Mouse (Mus musculus) urinary bladder, postnatal 36 days (tissue): ENCODE measurements around the gene Mapk1ip1l.

Experiments
- DNase-seq, 2 experiments: peaks; one replicate each; pipeline ENCODE4 v3.0.0; 2022; ENCODE audit warnings: low spot score in 2 of 2, mixed read lengths in 1 of 2

The Mapk1ip1l gene

GRCm38 (mm10) chr14:47359610-47360009, 61.5 kb downstream of the Mapk1ip1l start:
- DNase-seq = no peak

- DNase-seq = no peak
These were observed 63.4 kb downstream of the Mapk1ip1l start for GRCm38 (mm10) chr14:47361418-47361817.

GRCm38 (mm10) chr14:47361899-47362298, 63.8 kb downstream of the Mapk1ip1l start:
- no peak for DNase-seq

GRCm38 (mm10) chr14:47364742-47365449, 66.8 kb downstream of the Mapk1ip1l start:
- peak; percentile 45 to 51 for DNase-seq

GRCm38 (mm10) chr14:47366881-47367321, 68.8 kb downstream of the Mapk1ip1l start:
- DNase-seq = peak; percentile 65 to 79

- DNase-seq = peak in 1 of 2 experiments; percentile 48
These were observed 69.4 kb downstream of the Mapk1ip1l start, which contains the start of gene Lgals3 for GRCm38 (mm10) chr14:47367461-47367860. Gene Lgals3, plus strand, starts transcription at chr14:47367751.

- no peak for DNase-seq
These were observed 71.7 kb downstream of the Mapk1ip1l start for GRCm38 (mm10) chr14:47369741-47370140.

GRCm38 (mm10) chr14:47370790-47371189, 72.7 kb downstream of the Mapk1ip1l start:
- DNase-seq = no peak

GRCm38 (mm10) chr14:47371689-47372088, 73.6 kb downstream of the Mapk1ip1l start:
- peak; percentile 43 to 51 for DNase-seq
